Mouse (Mus musculus) lung, adult 2 months (tissue): Measurements from ENCODE around the gene Acsbg1.

Experiments
- CTCF ChIP-seq: fragments of 200-500 bp; IDR thresholded peaks from 2 replicates; pipeline ENCODE4 v1.5.1; 2011; ENCODE audit warnings: mild to moderate bottlenecking, low read length, control low read depth; ENCODE audit not compliant: insufficient read depth
- POLR2A ChIP-seq: fragments of 200-500 bp; IDR thresholded peaks from 2 replicates; pipeline ENCODE4 v1.6.1; 2011; ENCODE audit warnings: low read depth, mild to moderate bottlenecking, control low read depth, low read length, borderline replicate concordance; ENCODE audit errors: extremely low read depth

DNA sequence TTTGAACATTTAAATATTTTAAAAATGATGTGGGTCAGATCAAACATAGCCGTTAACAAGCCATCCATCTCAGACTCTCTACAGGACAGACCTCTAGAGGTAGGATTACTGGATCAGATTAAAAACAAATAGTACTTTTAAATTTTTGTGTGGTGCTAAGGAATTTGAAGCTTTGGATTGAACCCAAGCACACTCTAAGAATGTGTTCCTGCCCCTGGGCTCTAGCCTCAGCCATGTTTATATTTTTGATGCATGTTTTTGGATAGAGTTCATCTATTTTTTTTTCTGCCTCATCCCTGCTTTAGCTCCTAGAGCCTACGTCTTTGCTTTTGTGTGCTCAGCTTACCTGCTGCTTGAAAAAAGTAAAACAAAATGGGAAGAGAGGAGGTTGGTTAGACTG is 28.3 kb downstream of the Acsbg1 start:
- TF ChIP-seq POLR2A (no peak), CTCF (no peak)
